Mouse (Mus musculus) bone marrow macrophage, adult 2 months (primary cell): Measurements from ENCODE around the gene Nfib. TPM values are rescaled to one million over a fixed set of nuclear protein-coding genes. Genes with fewer than 3 reads are reported as not detected.

Experiments
- H3K27ac ChIP-seq: 2 replicates; pipeline ENCODE4 v1.5.1; 2012; ENCODE audit warnings: low read depth, low read length; ENCODE audit not compliant: insufficient read depth
- H3K4me1 ChIP-seq: 2 replicates; pipeline ENCODE4 v1.6.1; 2012; ENCODE audit warnings: low read length; ENCODE audit not compliant: control insufficient read depth, insufficient read depth
- H3K4me3 ChIP-seq: 2 replicates; pipeline ENCODE4 v1.5.1; 2012; ENCODE audit warnings: mild to moderate bottlenecking, low read length, moderate library complexity; ENCODE audit not compliant: insufficient read depth
- CTCF ChIP-seq: IDR thresholded peaks from 2 replicates; pipeline ENCODE4 v1.5.1; 2012; ENCODE audit warnings: low read depth, mild to moderate bottlenecking, low read length, moderate library complexity
- POLR2A ChIP-seq: IDR thresholded peaks from 2 replicates; pipeline ENCODE4 v1.6.1; 2012; ENCODE audit warnings: mild to moderate bottlenecking, low read depth, low read length, borderline replicate concordance
- polyA plus RNA-seq: library from polyadenylated mRNA; stranded (reverse); fragments of >200 nt; gene quantifications from 2 replicates; pipeline ENCODE4 v1.2.4, GENCODE M21; 2012; ENCODE audit not compliant: missing spikeins, insufficient read depth, insufficient read length

Gene Nfib
- polyA plus RNA-seq, 1 experiment: 0.56 TPM

DNA sequence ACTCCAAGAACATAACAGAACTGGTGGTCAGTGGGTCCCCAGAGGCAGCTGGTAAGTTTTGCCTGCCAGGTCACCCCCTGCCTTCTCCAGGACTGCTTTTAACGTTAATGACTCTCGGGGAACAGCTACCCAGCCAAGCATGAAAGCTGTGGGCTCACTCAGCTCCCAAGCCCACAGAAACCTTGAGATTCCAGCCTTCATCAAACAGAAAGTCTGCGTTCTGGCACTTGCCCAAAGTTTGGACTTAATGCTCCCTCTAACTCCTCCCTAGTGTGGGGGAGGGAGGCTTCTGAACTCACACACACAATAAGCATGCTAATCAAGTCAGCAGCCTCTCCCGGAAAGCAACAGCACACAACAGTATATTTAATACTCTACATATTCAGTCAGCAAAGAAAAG, 360.8 kb downstream of the Nfib start:
- no peak overlapping the region for H3K27ac ChIP-seq
- no peak overlapping the region for H3K4me3 ChIP-seq
- no peak for TF ChIP-seq CTCF
- no peak for TF ChIP-seq POLR2A
- H3K4me1 ChIP-seq: no peaks in the 10 kb centered on the region

DNA sequence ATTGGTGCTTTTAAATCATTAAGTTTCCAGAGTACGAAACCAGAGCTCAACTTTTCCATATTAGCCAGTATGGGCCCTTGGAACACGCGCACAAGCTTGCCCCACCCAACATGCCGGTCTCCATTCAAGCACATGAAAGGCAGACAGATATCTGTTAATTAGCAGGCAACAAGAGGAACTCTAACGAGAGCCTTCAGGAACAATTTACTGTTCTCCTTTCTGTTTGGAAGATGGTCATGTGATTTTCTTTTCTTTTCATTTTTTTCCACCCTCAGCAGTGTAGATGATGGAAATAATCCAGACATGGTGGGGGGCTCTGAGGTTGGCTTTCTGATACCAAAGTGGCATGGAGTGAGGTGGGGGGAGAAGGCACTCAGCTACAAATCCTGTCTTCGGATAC, 361.3 kb downstream of the Nfib start:
- no peak for TF ChIP-seq POLR2A
- Histone ChIP-seq H3K4me3 (no peak overlapping the region), H3K27ac (no peak overlapping the region), H3K4me1 (no peaks in the 10 kb centered on the region)

DNA sequence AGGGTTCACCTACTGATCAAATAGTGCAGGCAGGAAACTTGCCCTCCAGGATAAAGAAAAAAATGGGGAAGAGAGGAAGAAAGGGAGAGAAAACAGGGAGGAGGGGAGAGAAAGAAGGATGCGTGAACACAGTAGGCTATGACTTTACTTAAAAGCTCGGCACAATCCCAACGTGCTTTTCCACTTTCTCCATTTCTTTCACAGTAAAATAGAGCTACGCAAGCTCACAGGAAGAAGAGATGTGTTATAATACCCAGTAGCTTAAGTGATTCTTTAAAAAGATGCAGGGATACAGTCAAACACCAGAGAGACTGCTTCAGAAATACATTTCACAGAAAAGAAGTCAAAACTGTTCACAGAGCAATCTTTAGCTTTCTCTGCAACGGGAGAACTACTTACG, 366.6 kb downstream of the Nfib start:
- Histone ChIP-seq H3K4me1 (no peaks in the 10 kb centered on the region), H3K27ac (no peak overlapping the region), H3K4me3 (no peak overlapping the region)
- TF ChIP-seq CTCF: no peak
- TF ChIP-seq POLR2A: no peak

DNA sequence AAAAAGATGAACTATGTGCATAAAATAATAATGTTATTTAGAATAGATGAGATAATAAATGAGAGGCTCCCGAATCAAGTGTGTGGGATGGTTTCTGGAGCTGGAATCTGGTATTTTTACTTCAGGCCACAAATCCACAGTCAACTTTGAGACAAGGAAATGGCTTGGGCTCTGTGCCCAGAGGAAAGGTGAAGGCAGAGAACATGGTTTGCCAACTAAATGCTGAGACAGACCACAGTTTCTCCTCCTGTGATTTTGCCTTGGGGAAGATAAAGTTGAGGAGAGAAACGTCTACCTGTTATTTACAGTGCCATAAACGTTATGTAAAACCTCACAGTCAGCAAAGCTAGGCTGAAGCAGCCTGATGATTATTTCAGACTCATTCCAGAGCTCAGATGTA, 367.1 kb downstream of the Nfib start:
- TF ChIP-seq CTCF (no peak), POLR2A (no peak)
- H3K27ac ChIP-seq: no peak overlapping the region
- H3K4me1 ChIP-seq: no peaks in the 10 kb centered on the region
- no peak overlapping the region for H3K4me3 ChIP-seq

DNA sequence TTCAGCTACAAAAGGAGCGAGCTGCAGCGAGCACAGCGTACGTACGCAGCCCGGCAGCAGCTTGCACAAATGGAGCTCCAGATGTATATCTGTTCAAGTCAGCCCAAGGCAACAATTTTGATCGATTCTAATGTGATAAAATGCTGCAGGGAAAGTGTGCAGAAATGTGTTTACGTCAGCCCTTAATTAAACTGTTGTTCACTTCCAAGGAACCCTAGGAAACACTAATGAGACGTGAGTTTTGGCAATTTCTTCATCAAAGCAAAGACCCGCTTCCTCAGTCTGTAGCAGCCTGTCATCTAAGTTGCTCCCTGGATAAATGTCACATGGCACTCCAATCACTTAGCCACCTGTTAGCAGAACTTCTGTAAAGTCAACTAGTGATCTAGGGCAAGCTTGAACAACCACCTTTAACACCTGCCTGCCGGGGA, 368.6 kb downstream of the Nfib start:
- H3K4me3 ChIP-seq: no peak overlapping the region
- no peaks in the 10 kb centered on the region for H3K4me1 ChIP-seq
- no peak overlapping the region for H3K27ac ChIP-seq
- TF ChIP-seq POLR2A (no peak), CTCF (no peak)

DNA sequence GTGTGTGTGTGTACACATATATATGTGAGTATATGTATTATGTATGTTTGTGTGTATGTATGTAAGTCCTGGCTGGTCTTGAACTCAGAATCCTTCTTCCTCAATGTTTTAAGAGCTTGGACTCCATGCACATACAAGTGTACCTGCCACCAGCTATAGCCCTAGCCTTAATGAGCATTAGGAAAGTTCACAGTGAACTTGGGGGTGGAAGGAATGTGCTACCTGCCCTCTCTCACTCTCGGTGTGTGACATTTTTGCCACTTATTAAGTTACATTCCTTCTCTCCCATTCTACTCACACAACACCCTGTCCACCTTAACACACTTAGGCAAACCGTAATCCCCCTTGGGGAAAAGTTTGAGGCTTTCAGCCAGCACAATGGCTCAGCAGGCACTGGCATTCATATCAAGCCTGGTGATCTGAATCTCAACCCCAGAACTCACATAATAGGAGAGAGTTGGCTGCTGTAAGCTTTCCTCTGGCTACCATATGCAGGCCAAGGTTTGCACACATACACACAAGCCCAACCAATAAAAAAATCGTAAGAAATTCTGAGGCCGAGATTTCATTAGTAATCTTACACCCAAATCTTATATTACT, 370.2 kb downstream of the Nfib start:
- H3K4me1 ChIP-seq: no peaks in the 10 kb centered on the region
- no peak overlapping the region for H3K27ac ChIP-seq
- H3K4me3 ChIP-seq: no peak overlapping the region
- TF ChIP-seq POLR2A: no peak
- TF ChIP-seq CTCF: no peak

DNA sequence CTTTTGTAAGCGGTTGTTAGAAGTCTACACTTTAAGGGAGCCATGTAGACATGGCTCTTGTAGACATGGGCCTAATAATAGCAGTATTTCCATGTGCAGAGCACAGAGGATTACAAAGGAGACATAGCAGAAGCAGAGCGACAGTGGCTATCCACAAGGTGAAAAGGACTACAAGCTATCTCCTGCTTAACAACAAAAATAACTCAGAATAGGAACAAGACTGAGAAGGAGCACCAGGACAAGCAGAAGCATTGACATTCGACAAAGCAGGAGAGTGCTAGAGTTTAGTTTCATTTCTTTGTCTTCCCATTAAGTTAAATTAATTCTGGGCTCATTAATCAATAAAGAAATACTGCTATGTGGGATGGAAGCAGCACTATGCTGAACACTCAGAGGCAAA, 372.1 kb downstream of the Nfib start:
- TF ChIP-seq CTCF (no peak), POLR2A (no peak)
- Histone ChIP-seq H3K27ac (no peak overlapping the region), H3K4me1 (no peaks in the 10 kb centered on the region), H3K4me3 (no peak overlapping the region)

DNA sequence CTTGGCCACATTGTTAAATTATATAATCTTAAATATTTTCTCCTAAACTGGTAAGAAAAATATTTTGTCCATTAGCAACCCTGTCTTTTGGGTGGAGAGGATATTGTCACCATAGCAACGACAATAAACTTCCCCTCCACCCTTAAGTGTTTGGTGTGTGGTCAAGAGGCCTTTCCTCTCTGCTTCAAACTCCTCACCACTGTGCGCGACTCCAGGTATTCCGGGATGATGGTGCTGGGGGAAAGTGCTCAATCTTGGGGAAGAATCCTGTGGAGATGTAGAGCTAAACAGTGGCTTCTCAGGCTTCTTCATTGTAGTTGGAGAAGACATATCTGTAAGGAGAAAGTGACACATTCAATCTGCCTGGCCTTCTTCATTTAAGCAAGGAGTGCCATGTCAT, 375.5 kb downstream of the Nfib start:
- no peaks in the 10 kb centered on the region for H3K4me1 ChIP-seq
- H3K27ac ChIP-seq: no peak overlapping the region
- no peak overlapping the region for H3K4me3 ChIP-seq
- TF ChIP-seq POLR2A: no peak
- TF ChIP-seq CTCF: no peak

DNA sequence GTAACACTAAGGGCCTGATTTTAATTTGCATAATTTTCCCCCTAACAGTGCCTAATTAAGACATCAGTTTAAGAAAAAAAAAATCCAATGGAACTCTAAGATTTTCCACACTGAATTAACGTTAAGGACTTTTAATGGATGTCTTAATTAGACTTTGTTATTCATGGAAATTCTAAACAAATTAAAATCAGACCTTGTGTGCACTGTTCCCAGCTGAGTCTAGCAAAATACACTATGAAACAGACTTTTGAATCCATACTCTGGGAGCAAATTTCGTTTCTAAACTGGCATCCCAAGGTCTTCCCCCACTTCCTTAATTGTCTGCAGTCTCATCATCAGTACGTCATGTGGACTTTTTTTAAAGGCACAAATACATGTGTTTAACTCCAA, 379.4 kb downstream of the Nfib start:
- no peaks in the 10 kb centered on the region for H3K4me1 ChIP-seq
- no peak overlapping the region for H3K27ac ChIP-seq
- no peak overlapping the region for H3K4me3 ChIP-seq
- TF ChIP-seq CTCF (no peak), POLR2A (no peak)

DNA sequence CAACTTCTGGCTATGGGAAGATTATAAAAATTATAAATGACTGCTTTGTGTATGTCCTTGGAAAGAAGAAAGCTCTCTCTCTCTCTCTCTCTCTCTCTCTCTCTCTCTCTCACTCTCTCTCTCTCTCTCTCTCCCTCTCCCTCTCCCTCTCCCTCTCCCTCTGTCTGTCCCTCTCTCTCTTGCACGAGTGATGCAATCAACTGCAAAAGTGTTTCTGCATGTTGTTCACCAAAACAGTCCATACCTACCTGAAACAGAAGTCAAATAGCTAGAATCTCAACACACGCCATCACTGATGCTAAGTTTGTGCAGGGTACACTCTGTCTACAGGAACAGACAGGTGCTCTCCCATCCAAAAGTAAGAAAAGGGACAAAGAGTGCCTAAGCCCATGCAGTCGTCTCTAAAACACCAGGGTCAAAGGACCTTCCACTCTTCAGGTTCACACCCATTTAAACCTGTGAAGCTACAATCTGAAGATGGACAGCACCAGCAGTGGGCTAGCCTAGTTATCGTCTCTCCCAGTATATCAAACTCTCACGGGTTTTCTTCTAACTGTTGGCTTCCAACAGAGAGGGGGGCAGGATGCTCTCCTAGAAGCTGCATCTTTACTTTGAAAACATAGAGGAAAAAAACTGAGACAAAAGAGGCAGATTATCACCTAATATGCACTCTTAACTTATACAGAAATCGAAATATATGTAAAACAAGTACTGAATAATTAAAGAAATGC, 380.0 kb downstream of the Nfib start:
- TF ChIP-seq POLR2A (no peak), CTCF (no peak)
- Histone ChIP-seq H3K4me3 (no peak overlapping the region), H3K27ac (no peak overlapping the region), H3K4me1 (no peaks in the 10 kb centered on the region)
